Mouse (Mus musculus): ENCODE measurements around the gene Gabpb1.

Gabpb1 gene

GRCm38 (mm10) chr2:126606688-126607062, 69.5 kb downstream of the Gabpb1 start:
- CTCF ChIA-PET = interaction anchor here in 1 of 4 experiments (1.8 kb wide), 1 partner anchor 13 kb away, joined by 6 read pairs; no protein-coding TSS in a partner anchor
- POLR2A ChIA-PET = no interaction called here

GRCm38 (mm10) chr2:126606061-126606687, 70.0 kb downstream of the Gabpb1 start:
- CTCF ChIA-PET = no interaction called here
- POLR2A ChIA-PET = no interaction called here

DNA sequence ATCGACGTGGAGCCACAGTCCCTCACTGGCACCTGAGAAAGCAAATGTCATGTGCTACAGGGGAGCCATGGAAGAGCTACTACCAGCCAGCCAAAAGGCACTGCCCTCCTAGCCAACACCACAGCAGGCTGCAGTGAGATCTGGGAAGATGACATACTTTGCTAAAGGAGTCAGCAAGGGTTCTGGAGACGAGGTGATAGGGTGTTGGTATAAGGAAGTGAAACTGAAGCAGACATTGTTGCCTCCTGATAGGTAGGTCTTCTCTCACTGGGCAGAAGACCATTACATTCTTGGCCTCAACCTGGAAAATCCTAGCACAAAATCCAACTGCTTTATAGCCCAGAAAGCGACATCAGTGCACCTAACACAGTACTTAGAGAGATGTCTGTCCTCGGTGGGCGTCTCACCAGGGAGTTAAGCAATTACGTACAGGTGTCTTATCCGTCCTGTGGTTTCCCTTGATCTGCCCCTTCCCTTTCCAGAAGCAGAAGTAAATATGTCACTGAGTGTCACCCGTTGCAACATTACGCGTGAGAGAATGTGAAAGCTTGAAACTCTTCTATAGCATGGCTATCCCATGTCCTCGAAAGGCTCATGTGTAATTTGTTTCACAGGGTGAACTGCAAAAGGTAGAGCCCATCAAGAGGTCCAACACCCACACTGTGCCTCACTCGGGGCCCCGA, 74.1 kb downstream of the Gabpb1 start:
- ChIA-PET POLR2A (no interaction called here), CTCF (no interaction called here)

DNA sequence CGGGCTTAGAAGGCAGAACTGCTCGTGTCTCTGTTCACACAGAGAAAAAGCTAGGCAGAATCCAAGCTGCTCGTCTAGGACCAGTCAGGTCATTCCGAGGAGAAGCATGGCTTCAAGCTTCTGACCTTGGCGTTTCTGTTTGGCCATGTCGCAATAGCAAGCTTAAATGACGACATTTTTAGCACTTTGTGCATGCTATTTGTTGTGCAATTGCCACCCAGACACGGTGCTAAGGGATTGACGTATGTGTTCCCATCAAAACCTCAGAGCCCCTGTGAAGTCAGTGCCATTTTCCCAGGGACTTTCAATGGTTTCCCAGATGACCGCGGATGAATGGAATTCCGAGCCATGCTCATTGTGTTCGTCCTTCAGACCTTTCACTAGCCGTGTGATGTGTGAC, 75.6 kb downstream of the Gabpb1 start:
- CTCF ChIA-PET = interaction anchor here in 1 of 4 experiments (0.6 to 1.4 kb wide), 2 partner anchors 42 to 56 kb away, joined by 3 read pairs; no protein-coding TSS in a partner anchor
- POLR2A ChIA-PET = interaction anchor here in 1 of 4 experiments (1.1 kb wide), 1 partner anchor 48 kb away, joined by 3 read pairs; the partner anchor contains the start of gene Slc27a2

- ChIA-PET POLR2A (interaction anchor here in 2 of 4 experiments (0.7 to 2.2 kb wide), 6 partner anchors 20 to 1308 kb away, joined by 3 to 8 read pairs (median 3); partner anchors contain the start of genes Hdc (in 2 of the 2) and Blvra (in 1 of the 2)), CTCF (interaction anchor here in 3 of 4 experiments (0.6 to 2.2 kb wide), 15 partner anchors 12 to 398 kb away, joined by 3 to 8 read pairs (median 4); partner anchors contain the start of gene Hdc (in 1 of the 3))
Measured at GRCm38 (mm10) chr2:126599005-126599404, 77.1 kb downstream of the Gabpb1 start.

DNA sequence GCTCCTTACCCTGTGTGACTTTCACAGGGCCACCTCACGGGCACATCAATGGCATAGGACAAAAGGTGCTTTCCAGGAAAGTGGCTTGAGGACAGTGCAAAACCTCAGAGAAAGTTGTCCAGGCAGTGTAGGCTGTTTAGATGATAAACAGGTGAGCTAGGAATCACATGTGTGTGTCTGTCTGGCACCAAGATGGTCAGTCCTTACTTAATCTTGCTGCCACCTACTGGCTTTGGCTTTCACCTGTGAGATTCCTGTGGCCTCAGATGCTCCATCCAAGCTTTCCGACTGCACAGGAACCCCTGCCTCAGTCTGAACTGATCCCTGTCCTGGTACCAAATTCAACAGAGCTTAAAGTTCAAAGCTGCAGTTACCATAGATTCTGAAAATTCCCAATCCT, 77.8 kb downstream of the Gabpb1 start:
- POLR2A ChIA-PET = interaction anchor here in 2 of 4 experiments (0.7 to 2.2 kb wide), 5 partner anchors 21 to 93 kb away, joined by 3 to 8 read pairs (median 3); partner anchors contain the start of gene Hdc (in 2 of the 2)
- CTCF ChIA-PET = interaction anchor here (0.6 to 2.2 kb wide), 13 partner anchors 12 to 411 kb away, joined by 3 to 8 read pairs (median 3); partner anchors contain the start of gene Hdc (in 1 of the 4)

DNA sequence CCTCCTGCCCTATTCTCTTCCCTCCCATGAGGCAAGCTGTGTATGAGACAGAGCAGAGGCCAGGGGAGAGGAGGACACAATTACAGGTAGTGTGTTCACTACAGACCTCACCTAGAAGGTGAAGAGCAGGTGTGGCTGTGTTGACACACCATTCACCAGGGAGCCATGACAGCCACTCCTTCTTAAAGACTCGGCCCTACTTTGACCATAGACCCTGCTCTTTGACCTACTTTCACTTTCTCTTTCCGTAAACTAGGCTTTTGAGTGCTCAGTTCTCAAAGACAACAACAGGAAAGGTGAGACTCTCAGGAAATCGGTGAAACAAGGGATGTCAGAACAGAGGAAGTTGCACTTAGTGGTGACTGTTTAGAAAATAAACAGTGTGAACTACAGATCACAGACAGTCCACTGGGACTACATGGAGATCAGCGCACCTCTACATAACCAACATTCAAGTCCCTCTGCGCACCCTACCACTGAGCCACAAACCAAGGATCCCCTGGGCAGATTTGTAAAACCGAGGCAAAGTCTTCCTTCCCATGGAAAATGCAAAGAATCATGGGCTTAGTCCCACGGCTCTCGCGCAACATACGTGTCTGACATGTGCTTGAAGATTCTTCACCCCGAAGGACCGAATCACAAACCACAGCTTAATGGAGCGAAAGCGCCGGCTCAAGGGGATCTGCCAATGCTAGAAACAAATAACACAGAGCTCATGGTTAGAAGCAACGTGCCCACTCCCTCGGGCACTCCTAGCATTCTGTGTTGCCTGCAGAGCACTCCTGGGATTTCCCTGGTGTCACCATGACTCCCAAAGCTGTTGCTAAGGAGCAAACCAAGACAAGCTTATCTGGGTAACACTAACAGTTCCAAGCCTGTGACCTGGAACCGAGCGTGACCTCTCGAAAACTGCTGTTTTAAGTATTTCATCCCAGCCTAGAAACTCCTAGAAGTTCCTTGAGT, 78.6 kb downstream of the Gabpb1 start:
- ChIA-PET POLR2A (interaction anchor here in 2 of 4 experiments (0.8 to 2.2 kb wide), 5 partner anchors 22 to 186 kb away, joined by 3 to 8 read pairs (median 3); partner anchors contain the start of genes Hdc (in 2 of the 2) and Usp50 (in 1 of the 2)), CTCF (interaction anchor here (0.6 to 2.2 kb wide), 11 partner anchors 11 to 412 kb away, joined by 3 to 8 read pairs (median 3); partner anchors contain the start of gene Hdc (in 1 of the 4))

- ChIA-PET POLR2A (interaction anchor here in 1 of 4 experiments (0.9 to 1.0 kb wide), 2 partner anchors 11 to 187 kb away, joined by 3 to 4 read pairs; partner anchors contain the start of gene Usp50), CTCF (interaction anchor here in 3 of 4 experiments (0.5 to 1.2 kb wide), 5 partner anchors 11 to 1821 kb away, joined by 3 to 5 read pairs (median 3); no protein-coding TSS in a partner anchor)
Measured at GRCm38 (mm10) chr2:126596347-126597072, 79.6 kb downstream of the Gabpb1 start.

DNA sequence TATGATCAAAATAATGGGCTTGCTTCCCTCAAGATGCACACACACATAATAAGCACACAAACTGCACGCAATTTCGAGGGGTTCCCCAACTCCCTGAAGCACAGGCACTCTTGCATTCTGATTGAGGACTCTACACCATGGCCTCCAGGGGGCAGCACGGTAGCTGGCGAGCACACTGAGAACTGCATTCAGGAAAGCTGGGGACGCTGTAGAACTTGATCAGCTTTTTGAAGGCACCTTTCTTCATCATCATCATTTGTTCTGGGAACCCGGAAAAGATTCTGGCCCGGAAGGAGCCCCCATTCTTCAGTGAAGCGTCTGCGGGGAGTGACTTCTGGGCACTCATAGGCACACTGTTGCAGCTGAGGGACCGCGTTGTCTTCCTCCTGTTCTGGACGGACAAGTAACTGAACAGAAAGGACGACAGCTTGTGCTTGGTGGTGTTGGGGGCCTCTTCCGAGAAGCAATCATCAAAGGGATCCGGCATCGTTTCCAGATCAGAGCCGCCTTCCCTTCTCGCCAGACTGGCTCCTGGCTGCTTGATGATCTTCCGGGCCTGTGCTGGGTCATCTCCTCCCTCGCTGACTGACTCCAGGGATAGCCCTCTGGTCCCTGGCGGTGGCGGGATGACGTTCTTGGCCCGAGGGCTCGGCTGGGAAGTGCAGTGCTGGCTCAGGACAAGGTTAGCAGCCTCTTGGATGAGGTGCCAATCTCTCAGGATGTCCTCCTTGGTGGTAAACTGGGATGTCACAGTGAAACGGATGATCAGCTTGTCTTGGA, 82.1 kb downstream of the Gabpb1 start:
- POLR2A ChIA-PET = interaction anchor here in 3 of 4 experiments (0.6 to 1.7 kb wide), 11 partner anchors 10 to 413 kb away, joined by 3 to 7 read pairs (median 4); partner anchors contain the start of genes Slc27a2 (in 1 of the 3), Trpm7 (in 1 of the 3) and Usp8 (in 1 of the 3)

GRCm38 (mm10) chr2:126591304-126591703, 84.8 kb downstream of the Gabpb1 start:
- ChIA-PET CTCF (interaction anchor here in 1 of 4 experiments (0.8 kb wide), 1 partner anchor 177 kb away, joined by 3 read pairs; no protein-coding TSS in a partner anchor), POLR2A (no interaction called here)

More for the DNA sequence above, 82.1 kb downstream of the Gabpb1 start:
- CTCF ChIA-PET = interaction anchor here (0.6 to 2.6 kb wide), 63 partner anchors 7 to 1344 kb away, joined by 3 to 17 read pairs (median 4); partner anchors contain the start of genes Hdc (in 2 of the 4), Ap4e1 (in 1 of the 4), Blvra (in 1 of the 4) and Trpm7 (in 1 of the 4)

- ChIA-PET CTCF (interaction anchor here in 1 of 4 experiments (1.7 to 1.9 kb wide), 2 partner anchors 11 to 12 kb away, joined by 4 to 8 read pairs; no protein-coding TSS in a partner anchor), POLR2A (interaction anchor here in 2 of 4 experiments (0.6 to 1.6 kb wide), 3 partner anchors 49 to 120 kb away, joined by 3 read pairs; partner anchors contain the start of gene Usp8 (in 2 of the 2))
Measured at GRCm38 (mm10) chr2:126587468-126587867, 88.7 kb downstream of the Gabpb1 start.

- CTCF ChIA-PET = interaction anchor here in 3 of 4 experiments (0.6 to 2.0 kb wide), 4 partner anchors 9 to 204 kb away, joined by 3 to 5 read pairs (median 4); no protein-coding TSS in a partner anchor
- POLR2A ChIA-PET = interaction anchor here in 1 of 4 experiments (0.7 to 2.0 kb wide), 2 partner anchors 9 to 18 kb away, joined by 4 to 5 read pairs; no protein-coding TSS in a partner anchor
Measured at GRCm38 (mm10) chr2:126584621-126585369, 91.3 kb downstream of the Gabpb1 start.

DNA sequence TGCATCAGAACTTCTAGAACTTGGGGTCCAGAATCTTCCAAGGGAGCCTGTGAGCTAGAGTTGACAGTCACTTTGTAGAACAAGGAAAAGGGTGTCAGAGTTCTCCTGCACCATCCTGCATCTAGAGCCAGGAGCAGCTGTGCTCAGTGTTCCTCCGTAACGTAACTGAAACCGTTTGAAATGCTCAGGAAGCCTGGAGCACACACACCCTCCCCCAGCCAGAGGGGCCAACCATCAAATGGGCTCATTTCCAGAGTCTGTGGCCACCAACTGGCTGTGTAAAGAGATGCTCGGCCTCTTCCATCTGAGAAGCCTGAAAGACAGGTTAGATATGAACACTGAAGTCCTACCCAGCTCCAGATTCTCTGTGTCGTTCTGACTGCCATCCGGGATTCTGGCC, 92.2 kb downstream of the Gabpb1 start:
- CTCF ChIA-PET = interaction anchor here in 2 of 4 experiments (0.8 to 2.0 kb wide), 3 partner anchors 10 kb away, joined by 3 to 5 read pairs (median 4); no protein-coding TSS in a partner anchor
- POLR2A ChIA-PET = interaction anchor here in 1 of 4 experiments (0.7 to 2.0 kb wide), 2 partner anchors 10 to 145 kb away, joined by 4 to 5 read pairs; no protein-coding TSS in a partner anchor

DNA sequence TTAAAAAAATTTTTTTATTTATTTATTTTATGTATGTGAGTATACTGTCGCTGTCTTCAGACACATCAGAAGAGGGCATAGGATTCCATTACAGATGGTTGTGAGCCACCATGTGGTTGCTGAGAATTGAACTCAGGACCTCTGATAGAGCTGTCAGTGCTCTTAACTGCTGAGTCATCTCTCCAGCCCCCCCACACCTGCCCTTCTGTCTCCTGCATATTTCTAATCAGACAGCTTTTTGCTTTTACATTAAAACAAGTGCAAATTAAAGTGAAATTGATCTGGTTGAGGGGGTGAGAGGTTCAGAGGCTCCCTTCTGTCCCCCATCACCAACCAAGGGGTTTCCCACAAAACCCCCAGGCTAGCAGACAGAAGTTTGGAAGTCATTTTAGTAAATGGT, 96.9 kb downstream of the Gabpb1 start:
- POLR2A ChIA-PET = no interaction called here
- CTCF ChIA-PET = interaction anchor here in 1 of 4 experiments (1.2 kb wide), 1 partner anchor 15 kb away, joined by 3 read pairs; no protein-coding TSS in a partner anchor
